Mouse (Mus musculus) ZHBTc4 (cell line): ENCODE measurements around the gene Olfr1250.
"Not testable (repeated sequence)": the region's sequence is repeated elsewhere in the genome, so short reads cannot be mapped to it uniquely, and the experiment has no call there.

Experiments
- DNase-seq: peaks from one replicate; pipeline ENCODE4 v3.0.0-alpha.2; 2011; ENCODE audit warnings: low read depth, low spot score

The Olfr1250 gene

GRCm38 (mm10) chr2:89661367-89661766 lies at the start of gene Olfr1250:
TSS of gene Olfr1250 (minus strand) at chr2:89661467.
- no peak for DNase-seq

DNA sequence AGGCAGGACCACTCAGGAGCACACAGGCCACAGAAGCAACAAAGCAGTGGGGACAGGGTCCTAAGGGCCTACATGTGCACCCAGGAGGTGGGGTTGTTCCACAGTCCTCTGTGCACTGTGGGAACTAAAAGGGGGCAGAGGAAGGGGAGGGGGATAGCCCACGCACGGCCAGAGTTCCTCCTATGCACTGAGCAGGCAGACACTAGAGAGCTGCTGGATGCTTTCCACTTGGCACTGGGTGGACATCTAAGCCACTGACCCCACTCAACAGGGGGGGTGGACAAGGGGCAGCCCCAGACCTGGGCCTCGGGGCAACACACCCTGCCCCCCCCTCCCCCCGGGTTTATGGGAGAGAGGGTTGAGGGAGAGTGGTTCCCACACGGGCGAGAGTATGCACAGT lies 30.7 kb upstream of the Olfr1250 start:
- DNase-seq: no peak

- DNase-seq: no peak
Observed at GRCm38 (mm10) chr2:89671836-89672235, 10.6 kb upstream of the Olfr1250 start, which contains the start of gene Olfr1251. TSS of gene Olfr1251 (minus strand) at chr2:89671936.

- DNase-seq: no peak
Observed at GRCm38 (mm10) chr2:89634883-89635282, 26.4 kb downstream of the Olfr1250 start, which contains the start of gene Olfr1249. TSS of gene Olfr1249 (minus strand) at chr2:89634983.

DNA sequence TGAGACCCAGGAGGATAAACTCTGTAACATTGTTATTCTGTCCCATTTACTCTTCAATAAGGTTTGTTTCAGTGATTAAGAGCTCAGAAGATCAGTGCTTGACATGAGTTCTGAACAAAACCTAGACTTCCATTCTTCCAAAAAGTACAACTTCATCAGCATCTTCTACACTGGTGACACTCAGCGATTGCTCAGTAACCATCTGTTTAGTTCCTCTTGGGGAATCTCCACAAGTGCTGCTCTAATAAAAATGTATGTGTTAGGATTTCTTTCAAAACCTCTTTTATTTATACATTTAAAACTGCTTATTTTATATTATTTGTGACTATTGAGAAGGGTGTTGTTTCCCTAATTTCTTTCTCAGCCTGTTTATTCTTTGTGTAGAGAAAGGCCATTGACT lies 43.1 kb downstream of the Olfr1250 start, which contains the start of gene Olfr1248:
Gene Olfr1248, minus strand, starts transcription at position 101 of the 400 bp plus-strand sequence.
- DNase-seq: not testable (repeated sequence)

- DNase-seq: no peak
Observed at GRCm38 (mm10) chr2:89614030-89614429, 47.2 kb downstream of the Olfr1250 start, which contains the start of gene Olfr1247. TSS of gene Olfr1247 (minus strand) at chr2:89614130.
